Mouse (Mus musculus): ENCODE data around the gene Lrp6.

DNA sequence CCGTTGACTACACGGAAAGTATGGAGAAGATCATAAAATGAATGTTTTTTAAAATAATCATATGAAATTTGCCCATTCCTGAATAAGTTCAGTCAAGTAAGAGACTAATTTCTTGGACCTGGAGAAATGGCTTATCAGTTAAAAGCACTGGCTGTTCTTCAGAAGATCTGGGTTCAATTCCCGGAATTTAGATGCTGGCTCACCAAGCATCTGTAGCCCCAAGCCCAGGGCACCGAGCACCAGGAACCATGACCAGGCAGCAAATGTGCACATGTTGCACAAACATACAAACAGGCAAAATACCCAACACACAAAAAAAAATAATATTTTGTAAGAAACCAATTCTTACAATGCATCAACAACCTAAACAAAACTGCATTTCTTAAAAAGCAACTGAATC, 37.4 kb downstream of the Lrp6 start:
- no peak for TF ChIP-seq GATA1 (IDR thresholded peaks at IDR 0.05; ENCODE audit: borderline replicate concordance, low read length)
- no peak for TF ChIP-seq FLI1 (IDR thresholded peaks at IDR 0.05; ENCODE audit: low read length)

All from megakaryocyte, embryonic 14.5 days (primary cell).